22 mouse cellular contexts compared by ENCODE assay signal in the genomic region with DNA sequence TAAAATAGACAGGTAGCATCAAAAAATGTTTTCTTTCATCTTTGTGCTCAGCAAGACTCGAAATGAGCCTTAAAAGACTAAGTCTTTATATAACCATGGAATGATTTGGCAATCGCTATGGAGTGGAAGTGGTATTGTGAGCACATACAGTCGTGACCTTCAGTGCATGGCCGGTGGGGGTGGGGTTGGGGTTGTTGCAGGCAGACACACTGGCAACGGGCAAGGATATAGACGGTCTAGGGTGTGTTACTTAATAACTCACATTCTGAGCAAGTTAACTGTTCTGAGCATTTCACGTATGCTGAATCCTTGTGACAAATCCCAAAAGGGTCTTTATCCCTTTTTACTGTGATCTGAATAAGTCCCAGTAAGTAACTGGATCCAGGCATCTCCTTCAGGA.
DNase-seq lines count a peak whose midpoint lies in the region; ATAC-seq and TF ChIP-seq lines count a peak whose summit lies in the region.
"Had no signal": no experiment of that assay in that cellular context is flagged by ENCODE, and none has a peak within 500 bp of the region (broad histone marks: within the 10 kb centered on the region; RNA-seq: fewer than 3 reads in every experiment).

No protein-coding gene starts in this region.

- no peak for ATAC-seq in kidney, embryonic 14.5 days (ENCODE audit: low FRiP score, low TSS enrichment)
- no peak for ATAC-seq in kidney, postnatal 0 days (replicated peaks; ENCODE audit: low FRiP score, low read depth)
- ATAC-seq: activated CD4-positive, CD25-positive, alpha-beta regulatory T cell, adult 4 months; forebrain, embryonic 14.5 days; forebrain, postnatal 0 days had no signal

- peak; percentile 30 for DNase-seq in adrenal gland, adult 2 months
- no peak for DNase-seq in adrenal gland, adult 8-10 months
- no peak for DNase-seq in kidney, adult 2 months
- no peak for DNase-seq in kidney, postnatal 0 days (ENCODE audit: low spot score)
- DNase-seq in kidney, adult 11 months: no peak
- peak; percentile 28 for DNase-seq in adrenal gland, postnatal 25 days
- no peak for DNase-seq in thymus, postnatal 14 days
- DNase-seq: cerebellum, adult 11 months; cerebellum, adult 2 months; cerebellum, adult 9-11 months; cerebellum, postnatal 25 days; forebrain, postnatal 0 days; gastrocnemius, adult 2 months; gastrocnemius, postnatal 14 days had no signal

- no peak overlapping the region for H3K4me3 ChIP-seq in kidney, embryonic 14.5 days (ENCODE audit: low read length)
- no peak overlapping the region for H3K4me3 ChIP-seq in kidney, adult 2 months (ENCODE audit: insufficient read depth, low read depth, low read length)
- H3K4me3 ChIP-seq in kidney, postnatal 0 days (replicated peaks; ENCODE audit: low read depth, low read length): no peak overlapping the region
- H3K4me3 ChIP-seq: embryonic facial prominence, embryonic 12.5 days; embryonic facial prominence, embryonic 15.5 days; gastrocnemius, adult 2 months; hindbrain, embryonic 12.5 days; hindbrain, embryonic 15.5 days had no signal

- no peak overlapping the region for H3K4me2 ChIP-seq in kidney, embryonic 14.5 days (replicated peaks; ENCODE audit: low read depth, low read length)
- no peak overlapping the region for H3K4me2 ChIP-seq in kidney, postnatal 0 days (ENCODE audit: low read length)
- H3K4me2 ChIP-seq: embryonic facial prominence, embryonic 12.5 days; embryonic facial prominence, embryonic 15.5 days; heart, embryonic 11.5 days; hindbrain, embryonic 12.5 days; hindbrain, embryonic 15.5 days had no signal

- no peaks in the 10 kb centered on the region for H3K27me3 ChIP-seq in kidney, embryonic 14.5 days (ENCODE audit: control insufficient read depth, insufficient read depth, low read length)
- H3K27me3 ChIP-seq in kidney, adult 2 months (replicated peaks; ENCODE audit: control insufficient read depth, insufficient read depth, low read length): no peaks in the 10 kb centered on the region
- H3K27me3 ChIP-seq in kidney, postnatal 0 days (ENCODE audit: insufficient read depth, low read length): no peaks in the 10 kb centered on the region
- H3K27me3 ChIP-seq: embryonic facial prominence, embryonic 12.5 days; embryonic facial prominence, embryonic 15.5 days; hindbrain, embryonic 12.5 days; hindbrain, embryonic 15.5 days had no signal

- no peak overlapping the region for H3K9ac ChIP-seq in kidney, embryonic 14.5 days (ENCODE audit: low read depth, low read length)
- H3K9ac ChIP-seq in kidney, postnatal 0 days (ENCODE audit: low read depth, low read length): no peak overlapping the region
- H3K9ac ChIP-seq: embryonic facial prominence, embryonic 12.5 days; embryonic facial prominence, embryonic 15.5 days; forebrain, postnatal 0 days; hindbrain, embryonic 12.5 days; hindbrain, embryonic 15.5 days had no signal

- WGBS in kidney, embryonic 14.5 days: 70% methylated on average over 7 of the region's 7 CpGs
- 61% methylated on average over 7 of the region's 7 CpGs for WGBS in kidney, adult 2 months
- WGBS in kidney, postnatal 0 days: 74% methylated on average over 7 of the region's 7 CpGs

- no peaks in the 10 kb centered on the region for H3K36me3 ChIP-seq in kidney, embryonic 14.5 days (ENCODE audit: control insufficient read depth, insufficient read depth, low read length)
- H3K36me3 ChIP-seq in kidney, adult 2 months (ENCODE audit: control insufficient read depth, insufficient read depth, low read length): no peaks in the 10 kb centered on the region
- H3K36me3 ChIP-seq in kidney, postnatal 0 days (ENCODE audit: insufficient read depth, low read length): no peaks in the 10 kb centered on the region
- H3K36me3 ChIP-seq: embryonic facial prominence, embryonic 12.5 days; embryonic facial prominence, embryonic 15.5 days; hindbrain, embryonic 12.5 days; hindbrain, embryonic 15.5 days had no signal

- no peak for TF ChIP-seq CTCF in kidney, adult 2 months (conservative IDR thresholded peaks at IDR 0.05; ENCODE audit: insufficient read depth, insufficient read length, low read depth, low read length)
- TF ChIP-seq CTCF in kidney, postnatal 0 days (IDR thresholded peaks at IDR 0.05; ENCODE audit: low read depth): no peak

- peaks cover 14% of the 10 kb centered on the region; the same call in 1 of the 2 replicates for H3K4me1 ChIP-seq in kidney, embryonic 14.5 days (ENCODE audit: control insufficient read depth, insufficient read depth, low read length)
- H3K4me1 ChIP-seq in kidney, adult 2 months (ENCODE audit: control insufficient read depth, insufficient read depth, low read length): peaks cover 8% of the 10 kb centered on the region; the same call in 1 of the 2 replicates
- H3K4me1 ChIP-seq in kidney, postnatal 0 days (replicated peaks; ENCODE audit: insufficient read depth, low read length): peaks cover 4% of the 10 kb centered on the region; the same call in 1 of the 2 replicates

- H3K27ac ChIP-seq in kidney, embryonic 14.5 days (ENCODE audit: low read depth, low read length): peak overlapping the region; percentile 33; the same call in 1 of the 2 replicates
- no peak overlapping the region for H3K27ac ChIP-seq in kidney, adult 2 months (ENCODE audit: insufficient read depth, low read depth, low read length)
- H3K27ac ChIP-seq in kidney, postnatal 0 days: 0 out of 2 replicates have a peak overlapping the region, but pooled peaks have one; percentile 93
- H3K27ac ChIP-seq: embryonic facial prominence, embryonic 12.5 days; embryonic facial prominence, embryonic 15.5 days; gastrocnemius, adult 2 months; hindbrain, embryonic 15.5 days had no signal

- H3K9me3 ChIP-seq in kidney, embryonic 14.5 days (ENCODE audit: control insufficient read depth, low read length): no peaks in the 10 kb centered on the region
- no peaks in the 10 kb centered on the region for H3K9me3 ChIP-seq in kidney, postnatal 0 days (replicated peaks; ENCODE audit: low read length)
- H3K9me3 ChIP-seq: embryonic facial prominence, embryonic 12.5 days; embryonic facial prominence, embryonic 15.5 days; hindbrain, embryonic 15.5 days had no signal

- TF ChIP-seq POLR2A in kidney, adult 2 months (IDR thresholded peaks at IDR 0.05; ENCODE audit: low read depth, low read length): no peak

Comparison
In these comparisons a context has a peak if more than half of its experiments do, and no peak if none do; other contexts are left out.
1. DNase-seq: peak in adrenal gland, adult 2 months (single experiment) and adrenal gland, postnatal 25 days (single experiment); none in adrenal gland, adult 8-10 months (single experiment), kidney, adult 2 months (single experiment), kidney, postnatal 0 days (single experiment), kidney, adult 11 months (single experiment) and thymus, postnatal 14 days (single experiment).